Mouse (Mus musculus) mesoderm, embryonic 11.5 days (tissue): ENCODE measurements around the gene Pde4d.

Experiments
- DNase-seq: peaks from one replicate; pipeline ENCODE4 v3.0.0-alpha.2; 2012; ENCODE audit warnings: low read depth, low spot score

The Pde4d gene

DNA sequence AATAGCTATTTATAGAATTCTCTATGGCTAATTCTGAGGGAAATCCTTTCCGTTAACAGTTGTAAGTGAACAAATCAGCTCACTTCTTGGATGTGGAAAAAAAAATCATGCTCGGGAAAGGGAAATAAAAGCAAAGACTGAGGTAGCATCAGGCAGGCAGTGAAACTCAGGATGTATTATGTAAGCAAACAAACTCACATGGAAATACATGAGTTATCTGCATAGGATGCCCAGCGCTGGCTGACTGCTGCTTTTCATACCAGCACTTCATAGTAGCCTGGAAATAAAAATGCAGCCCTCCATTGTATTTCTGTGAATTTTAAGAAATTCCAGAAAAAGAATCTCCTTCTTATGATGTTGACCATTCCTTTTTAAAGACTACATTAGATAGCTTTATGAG, 1237.2 kb downstream of the Pde4d start:
- no peak for DNase-seq

GRCm38 (mm10) chr13:109688195-109688594, 1238.4 kb downstream of the Pde4d start:
- DNase-seq = no peak

DNA sequence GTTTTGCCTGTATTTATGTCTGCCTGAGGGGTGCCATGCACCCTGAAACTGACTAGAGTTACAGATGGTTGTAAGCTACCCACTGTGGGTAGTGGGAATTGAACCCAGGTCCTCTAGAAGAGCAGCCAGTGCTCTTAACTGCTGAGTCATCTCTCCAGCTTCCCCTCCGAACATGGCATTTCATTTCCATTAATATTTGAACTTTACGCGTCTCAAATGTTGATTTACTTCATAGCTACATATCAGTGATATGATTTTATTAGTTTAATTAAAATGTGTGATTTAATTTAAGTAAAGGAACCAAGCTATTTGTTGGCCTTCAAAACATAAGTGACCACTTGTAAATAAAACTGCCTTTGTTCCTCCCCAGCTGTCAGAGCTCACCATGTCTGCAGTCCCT, 1239.4 kb downstream of the Pde4d start:
- no peak for DNase-seq

DNA sequence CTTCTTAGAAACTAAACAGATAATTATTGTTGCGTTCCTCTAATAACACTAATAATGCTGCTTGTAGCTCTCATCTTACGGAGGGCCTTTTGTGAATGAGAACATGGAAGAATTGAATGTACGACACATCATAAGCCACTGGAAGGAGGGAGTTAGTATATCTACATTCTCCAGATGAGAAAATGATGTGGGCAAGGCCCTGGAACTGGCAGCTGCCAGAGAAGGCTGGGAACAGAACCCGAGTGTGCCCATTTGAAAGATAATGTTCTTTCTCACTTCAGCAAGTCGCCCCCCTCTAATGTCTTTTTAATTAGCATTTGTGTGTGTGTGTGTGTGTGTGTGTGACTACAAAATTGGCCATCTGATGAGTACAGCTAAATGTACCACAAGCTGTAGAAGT, 1240.8 kb downstream of the Pde4d start:
- DNase-seq = no peak

- no peak for DNase-seq
Observed at GRCm38 (mm10) chr13:109692851-109693250, 1243.1 kb downstream of the Pde4d start.

DNA sequence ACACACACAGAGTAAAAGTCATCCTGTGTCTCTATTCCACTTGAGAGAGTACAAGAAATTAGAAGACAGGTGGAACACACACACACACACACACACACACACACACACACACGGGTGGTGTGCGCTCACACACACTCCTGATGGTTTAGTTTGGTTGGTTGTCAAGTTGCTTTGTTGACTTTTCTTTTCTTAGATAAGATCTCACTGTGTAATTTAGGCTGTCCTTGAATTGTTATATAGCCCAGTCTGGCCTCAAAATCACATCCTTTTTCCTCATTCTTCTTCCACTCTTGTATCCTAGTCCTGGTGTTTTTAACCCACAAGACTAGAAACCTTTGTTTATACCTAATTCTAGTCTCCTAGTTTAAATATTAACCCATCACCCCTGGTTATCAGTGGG, 1244.0 kb downstream of the Pde4d start:
- no peak for DNase-seq

DNA sequence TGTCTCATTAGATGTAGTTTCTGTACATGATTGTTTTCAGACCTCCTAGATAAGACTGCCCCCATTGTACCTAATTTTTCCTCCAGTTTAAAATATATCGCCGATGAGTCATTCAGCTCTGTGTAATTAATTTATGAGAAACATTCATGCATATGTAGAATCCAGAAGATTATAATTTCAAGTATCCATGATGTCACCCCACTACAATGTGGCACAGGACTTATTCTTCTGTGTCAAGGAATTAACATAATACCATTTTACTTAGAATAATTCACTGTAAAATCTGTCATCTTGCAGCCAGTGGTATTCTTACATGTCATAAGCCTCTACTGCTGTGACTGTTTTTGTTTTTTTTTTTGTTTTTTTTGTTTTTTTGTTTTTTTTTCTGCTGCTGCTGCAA, 1244.5 kb downstream of the Pde4d start:
- no peak for DNase-seq

GRCm38 (mm10) chr13:109695098-109695497, 1245.3 kb downstream of the Pde4d start:
- no peak for DNase-seq

DNA sequence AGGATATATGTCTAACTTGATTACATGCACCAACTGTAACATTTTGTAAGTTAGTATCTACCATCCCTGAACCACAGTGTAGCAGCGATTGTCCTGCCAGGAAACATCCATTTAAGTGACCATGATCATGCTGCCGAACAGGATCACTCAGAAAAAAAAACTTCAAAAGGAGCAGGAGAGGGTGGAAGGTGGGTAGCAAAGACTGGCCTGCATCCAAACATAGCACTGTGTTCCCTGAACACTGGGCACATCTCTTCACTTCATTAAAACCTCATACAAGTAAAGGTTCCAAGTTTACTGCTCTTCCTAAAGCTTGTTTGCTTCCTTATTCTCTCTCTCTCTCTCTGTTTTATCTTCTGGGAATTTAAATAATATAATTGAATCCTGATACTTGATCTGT, 1256.4 kb downstream of the Pde4d start:
- no peak for DNase-seq

- DNase-seq = no peak
Observed at GRCm38 (mm10) chr13:109706579-109706978, 1256.8 kb downstream of the Pde4d start.

- DNase-seq = no peak
Observed at GRCm38 (mm10) chr13:109707154-109707553, 1257.4 kb downstream of the Pde4d start.

GRCm38 (mm10) chr13:109708326-109708725, 1258.6 kb downstream of the Pde4d start:
- DNase-seq = no peak

DNA sequence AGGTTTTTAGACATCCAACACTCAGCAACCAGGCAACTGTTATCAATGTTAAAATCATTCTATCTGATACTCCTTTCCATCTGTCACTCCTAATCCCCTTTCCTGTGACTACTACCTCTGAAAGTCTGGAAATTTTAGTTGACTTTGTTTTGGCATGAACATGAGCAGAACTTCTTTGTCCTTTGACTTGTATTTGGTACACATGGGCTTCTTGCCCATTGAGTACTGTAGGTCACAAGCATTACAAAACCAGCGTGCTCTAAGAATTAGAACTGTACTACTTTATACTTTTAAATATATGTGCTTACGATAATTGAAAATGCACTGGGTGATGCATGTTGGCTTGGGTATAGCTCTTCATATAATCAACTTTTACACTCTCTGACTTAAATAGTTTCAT, 1264.8 kb downstream of the Pde4d start:
- DNase-seq = no peak

DNA sequence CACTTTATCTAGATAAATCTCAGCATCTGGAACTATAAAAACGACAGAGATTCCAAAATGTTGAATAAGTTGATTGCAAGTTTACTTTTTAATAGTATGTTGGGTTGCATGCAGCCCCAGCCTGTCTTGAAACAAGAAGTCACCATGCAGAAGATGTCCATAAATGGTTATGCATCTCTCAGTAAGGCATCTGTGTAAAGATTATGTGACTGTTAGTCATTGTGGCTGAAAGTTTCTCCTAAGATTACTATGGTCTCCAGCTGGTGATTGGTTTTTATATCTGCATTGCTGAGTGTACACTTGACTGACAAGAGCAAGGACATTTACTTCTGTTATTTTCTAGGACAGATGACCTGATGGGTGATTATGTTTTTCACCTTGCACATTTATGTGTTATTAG, 1265.6 kb downstream of the Pde4d start:
- DNase-seq = no peak

- no peak for DNase-seq
Observed at GRCm38 (mm10) chr13:109720127-109720713, 1270.5 kb downstream of the Pde4d start.

DNA sequence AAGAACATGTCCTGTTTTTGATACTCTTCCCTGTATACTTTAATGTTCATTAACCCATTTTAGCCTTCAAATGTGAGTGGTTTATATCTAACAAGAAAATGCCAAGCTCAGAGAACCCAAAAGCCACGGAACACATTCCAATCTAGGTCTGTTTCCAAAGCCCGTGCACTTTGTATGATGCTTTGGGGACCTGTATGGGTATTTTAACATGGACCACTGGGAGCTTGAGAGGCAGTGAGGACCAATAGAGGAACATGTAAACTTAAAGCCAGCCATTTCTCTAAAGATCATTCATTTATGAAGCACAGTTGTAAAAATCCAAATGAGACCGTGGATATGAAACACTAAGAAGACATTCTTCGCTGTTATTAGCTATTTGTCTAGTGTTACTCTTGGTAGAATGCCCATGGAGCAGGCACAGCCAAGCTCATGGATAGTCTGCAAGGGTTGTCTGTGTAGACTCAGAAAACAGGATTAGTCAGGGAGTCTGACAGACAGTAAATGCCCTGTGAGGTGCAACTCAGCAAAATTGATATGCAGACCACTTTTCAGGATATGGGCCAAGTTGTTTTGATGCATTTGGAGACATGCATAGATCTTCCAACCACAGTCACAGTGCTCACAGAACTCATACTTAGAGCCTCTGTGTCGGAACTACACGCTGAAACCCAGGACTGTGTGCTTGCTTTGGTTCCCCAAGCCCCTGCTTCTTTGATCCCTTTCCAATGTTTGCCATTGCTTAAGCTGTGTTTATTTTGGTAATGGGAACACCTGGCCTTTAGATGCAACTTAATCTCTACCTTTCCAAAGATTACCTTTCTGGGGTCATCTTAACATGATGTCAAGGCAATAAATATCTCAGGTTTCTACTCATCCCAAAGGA, 1272.7 kb downstream of the Pde4d start:
- DNase-seq = no peak

GRCm38 (mm10) chr13:109727346-109727745, 1277.6 kb downstream of the Pde4d start:
- no peak for DNase-seq

- no peak for DNase-seq
Observed at GRCm38 (mm10) chr13:109729612-109730011, 1279.9 kb downstream of the Pde4d start.

GRCm38 (mm10) chr13:109732655-109733376, 1283.1 kb downstream of the Pde4d start:
- no peak for DNase-seq

DNA sequence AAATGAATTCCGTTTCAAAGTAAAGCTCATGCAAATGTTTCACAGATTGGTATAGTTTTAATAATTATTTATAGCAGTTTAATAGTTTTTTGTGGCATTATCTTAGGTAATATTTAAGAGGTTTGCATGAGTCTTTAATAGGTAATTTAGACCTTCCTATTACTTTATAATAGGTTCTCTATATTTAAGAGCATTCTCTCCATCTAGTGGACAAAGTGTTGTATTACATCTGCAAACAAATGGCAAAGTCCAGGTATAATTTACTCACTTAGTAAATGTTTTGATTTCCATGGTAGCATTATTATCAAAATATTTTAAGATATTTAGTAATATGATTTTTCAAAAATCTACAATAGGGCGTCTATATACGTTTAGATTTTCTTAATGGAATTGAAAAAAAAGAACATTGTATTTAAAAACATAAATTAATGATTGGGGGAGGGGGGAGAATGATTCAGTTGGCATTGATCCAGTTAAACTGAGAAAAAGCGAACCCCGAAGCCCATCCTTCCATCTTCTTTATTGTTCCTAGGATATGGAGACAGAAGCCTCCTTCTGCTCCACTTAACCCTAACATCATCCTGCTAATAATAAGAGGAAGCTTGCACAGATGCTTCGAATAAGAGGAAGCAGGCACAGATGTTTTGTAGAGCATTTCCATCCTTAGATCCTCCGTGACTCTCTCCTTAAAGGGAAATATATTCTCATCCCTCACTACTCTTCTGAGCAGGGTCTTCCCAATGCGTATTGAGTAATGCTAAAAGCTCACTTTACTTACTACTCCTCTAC, 1286.7 kb downstream of the Pde4d start:
- DNase-seq = peak; percentile 34

GRCm38 (mm10) chr13:109746492-109746891, 1296.7 kb downstream of the Pde4d start:
- DNase-seq = no peak
